Mouse (Mus musculus) bone marrow macrophage, adult 2 months (primary cell): Measurements from ENCODE around the gene Gp1bb.

ENCODE experiments used
- CTCF ChIP-seq: IDR thresholded peaks from 2 replicates; pipeline ENCODE4 v1.5.1; 2012; ENCODE audit warnings: low read depth, mild to moderate bottlenecking, low read length, moderate library complexity
- POLR2A ChIP-seq: IDR thresholded peaks from 2 replicates; pipeline ENCODE4 v1.6.1; 2012; ENCODE audit warnings: mild to moderate bottlenecking, low read depth, low read length, borderline replicate concordance

DNA sequence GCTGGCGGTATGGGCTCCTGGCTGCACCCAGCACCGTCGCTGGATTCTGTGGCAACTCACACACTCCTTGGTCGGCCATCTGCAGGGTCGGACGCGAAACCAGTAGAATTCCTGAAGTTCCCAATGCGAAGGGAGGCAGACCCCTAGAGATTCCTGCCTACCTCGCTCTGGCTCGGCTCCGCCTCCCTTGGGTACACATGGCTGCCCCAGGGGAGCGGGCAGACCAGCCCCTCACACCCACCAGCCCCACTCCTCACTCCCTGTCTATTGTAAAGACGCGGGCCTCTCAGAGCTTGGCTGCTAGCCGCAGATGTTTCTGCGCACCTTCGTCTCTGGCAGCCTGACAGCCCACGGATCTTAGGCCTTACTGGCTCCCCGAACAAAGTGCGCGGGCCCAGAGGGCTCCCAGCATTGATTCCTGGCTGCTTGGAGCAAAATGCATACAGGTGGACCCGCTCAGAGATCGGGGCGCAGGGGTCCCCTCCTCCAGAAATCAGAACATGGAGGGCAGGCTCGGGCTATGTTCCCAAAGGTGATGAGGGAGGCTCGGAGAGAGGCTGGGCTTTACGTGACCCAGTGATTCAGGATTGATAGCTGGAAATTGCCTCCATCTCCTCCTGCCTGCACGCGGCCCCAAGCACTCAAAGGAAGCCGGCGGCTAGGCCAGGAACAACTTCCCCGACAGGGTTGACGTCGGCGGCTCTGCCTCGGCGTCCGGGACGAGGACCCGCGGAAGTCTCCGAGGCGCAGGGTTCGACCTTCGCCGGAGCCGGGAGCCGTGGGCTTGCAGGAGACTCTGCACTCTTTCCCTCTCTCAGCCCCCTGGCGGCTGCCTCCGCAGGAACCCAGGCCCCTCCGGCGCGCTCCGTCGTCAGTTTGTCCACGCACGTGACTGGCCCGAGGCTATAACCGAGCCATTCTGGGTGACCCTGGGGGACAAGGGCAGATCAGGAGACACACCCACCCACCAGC is 30.9 kb downstream of the Gp1bb start:
- no peak for TF ChIP-seq POLR2A
- TF ChIP-seq CTCF: no peak
